In genomic region chr1:172147835-172148278, GRCm38 (mm10) we compare ENCODE assay signal across 8 mouse cellular contexts. TPM values are rescaled to one million over a fixed set of nuclear protein-coding genes. Genes with fewer than 3 reads are reported as not detected.
DNase-seq lines count a peak whose midpoint lies in the region; ATAC-seq lines count a peak whose summit lies in the region.

Gene Dcaf8, plus strand, starts transcription at chr1:172148084.

- ATAC-seq in hindbrain, embryonic 16.5 days = peak; percentile 99

- H3K9me3 ChIP-seq in hindbrain, embryonic 16.5 days (ENCODE audit: control insufficient read depth, low read length) = no peaks in the 10 kb centered on the region

- H3K27me3 ChIP-seq in hindbrain, embryonic 16.5 days (replicated peaks; ENCODE audit: control insufficient read depth, insufficient read depth, low read length) = no peaks in the 10 kb centered on the region

- peaks cover 46% of the 10 kb centered on the region; the same call in 1 of the 2 replicates for H3K79me2 ChIP-seq in macrophage (ENCODE audit: inconsistent target)

- H3K36me3 ChIP-seq in hindbrain, embryonic 16.5 days (ENCODE audit: control insufficient read depth, insufficient read depth, low read length) = peaks cover 2% of the 10 kb centered on the region; the same call in 1 of the 2 replicates
- H3K36me3 ChIP-seq in macrophage (ENCODE audit: inconsistent target) = 0 out of 2 replicates have a peak, but pooled peaks cover 14% of the 10 kb centered on the region

- H3K4me3 ChIP-seq in hindbrain, embryonic 16.5 days (ENCODE audit: low read length) = peak within 1 kb of the TSS; percentile 94
- H3K4me3 ChIP-seq in macrophage (ENCODE audit: inconsistent target) = peak within 1 kb of the TSS; percentile 92

- peak within 1 kb of the TSS; percentile 96 for H3K9ac ChIP-seq in hindbrain, embryonic 16.5 days (ENCODE audit: low read depth, low read length)

- peak within 1 kb of the TSS; percentile 93 for H3K27ac ChIP-seq in hindbrain, embryonic 16.5 days (ENCODE audit: low read depth, low read length)
- H3K27ac ChIP-seq in macrophage = peak within 1 kb of the TSS; percentile 90

- DNase-seq in WW6 (ENCODE audit: low read depth, low spot score) = peak; percentile 92
- DNase-seq in cerebellum, postnatal 4 days (ENCODE audit: low spot score in 2 of 2) = peak; percentile 89 to 95
- peak; percentile 98 for DNase-seq in gastrocnemius, adult 18-20 months (ENCODE audit: low spot score)
- DNase-seq in left cerebral cortex, adult 18-20 months (ENCODE audit: low spot score in 2 of 2) = peak; percentile 94 to 97
- DNase-seq in right cerebral cortex, adult 18-20 months = peak; percentile 97
- peak; percentile 90 for DNase-seq in urinary bladder, postnatal 10 days (ENCODE audit: low spot score)

- H3K4me1 ChIP-seq in hindbrain, embryonic 16.5 days (ENCODE audit: control insufficient read depth, insufficient read depth, low read depth, low read length) = peaks cover 10% of the 10 kb centered on the region

- under 1% methylated on average over 42 of the region's 42 CpGs for WGBS in hindbrain, embryonic 16.5 days
- WGBS in macrophage (ENCODE audit: missing documents) = under 1% methylated on average over 39 of the region's 42 CpGs

- H3K4me2 ChIP-seq in hindbrain, embryonic 16.5 days (ENCODE audit: low read length) = peak within 1 kb of the TSS; percentile 86

RNA-seq across cellular contexts. Expression of gene Dcaf8, which starts in this region (rescaled TPM):
- total RNA-seq in gastrocnemius, adult 18-20 months (2021) = 100 to 1,000 TPM; 192 to 193 TPM
- 86.6 and 91.6 TPM in 2 replicates for polyA plus RNA-seq in hindbrain, embryonic 16.5 days (2015; fragmentation: Nextera tagmentation; extraction: Ambion mirVana)
- 100 to 1,000 TPM; 117 TPM for total RNA-seq in left cerebral cortex, adult 18-20 months (2021)
- total RNA-seq in macrophage (2018; cell fraction: chromatin; rRNA removed) = 100 to 1,000 TPM; 126 to 343 (median 201) TPM
- total RNA-seq in macrophage (2018; cell fraction: cytosol; rRNA removed) = 10 to 100 TPM; 39.1 to 80.5 (median 58.1) TPM
- 100 to 1,000 TPM in 19 of 26 experiments, 10 to 100 TPM in 7; 74.2 to 226 (median 122) TPM for total RNA-seq in macrophage (2018; cell fraction: nucleus; rRNA removed)
- polyA plus RNA-seq in macrophage (2018) = 45.9 to 68.0 TPM (median 67.8 TPM) in 3 replicates

Comparison
In these comparisons a context has a peak if more than half of its experiments do, and no peak if none do; other contexts are left out.
1. Peak in every context shown above with its lines: DNase-seq, ATAC-seq, H3K4me3 ChIP-seq and H3K27ac ChIP-seq.